ENCODE assay signal across 18 mouse cellular contexts in genomic region chr9:3350056-3350455, GRCm38 (mm10). TPM values are rescaled to one million over a fixed set of nuclear protein-coding genes. Genes with fewer than 3 reads are reported as not detected.
A peak's percentile ranks its signal among the peaks of the same experiment; 100 is the strongest.
DNase-seq lines count a peak whose midpoint lies in the region; ATAC-seq and TF ChIP-seq lines count a peak whose summit lies in the region.
"Had no signal": no experiment of that assay in that cellular context is flagged by ENCODE, and none has a peak within 500 bp of the region (broad histone marks: within the 10 kb centered on the region; RNA-seq: fewer than 3 reads in every experiment).

No protein-coding gene starts in this region.

- no peak for DNase-seq in kidney, postnatal 0 days (ENCODE audit: low spot score)
- DNase-seq in kidney, adult 2 months, result no peak
- DNase-seq in midbrain, postnatal 0 days (ENCODE audit: low spot score), result no peak
- no peak for DNase-seq in Patski (ENCODE audit: low read depth, low spot score)
- DNase-seq in splenic B cell, adult 2 months (ENCODE audit: low read depth, low spot score), result peak; percentile 24
- no peak for DNase-seq in frontal cortex, postnatal 10 days (ENCODE audit: low spot score in 2 of 2)
- DNase-seq in cerebellum, postnatal 36 days, result no peak
- DNase-seq: adrenal gland, adult 2 months; cerebellum, adult 8-10 months; embryo, embryonic 11 days; heart, adult 18-20 months; lung, postnatal 10 days; right cerebral cortex, postnatal 14 days; thymus, adult 18-20 months had no signal

- CTCF ChIA-PET in Patski (lab: Charles Lee), result interaction anchor here (0.9 to 1.4 kb wide), 2 partner anchors 16 to 20 kb away, joined by 3 to 4 read pairs; no protein-coding TSS in a partner anchor

- WGBS in kidney, postnatal 0 days, result 68% methylated on average over 1 of the region's 1 CpGs
- WGBS in kidney, adult 2 months, result 57% methylated on average over 1 of the region's 1 CpGs
- WGBS in midbrain, postnatal 0 days, result 82% methylated on average over 1 of the region's 1 CpGs
- WGBS in midbrain, embryonic 15.5 days, result 75% methylated on average over 1 of the region's 1 CpGs

- no peaks in the 10 kb centered on the region for H3K9me3 ChIP-seq in kidney, postnatal 0 days (replicated peaks; ENCODE audit: low read length)
- H3K9me3 ChIP-seq in midbrain, postnatal 0 days (ENCODE audit: low read length), result no peaks in the 10 kb centered on the region
- H3K9me3 ChIP-seq in midbrain, embryonic 15.5 days, result no peaks in the 10 kb centered on the region
- H3K9me3 ChIP-seq: midbrain, embryonic 10.5 days had no signal

- H3K4me2 ChIP-seq in kidney, postnatal 0 days (ENCODE audit: low read length), result no peak overlapping the region
- H3K4me2 ChIP-seq in midbrain, postnatal 0 days (ENCODE audit: low read depth, low read length, poor library complexity, severe bottlenecking), result no peak overlapping the region
- H3K4me2 ChIP-seq in midbrain, embryonic 15.5 days, result no peak overlapping the region

- in situ Hi-C loops in Patski (cut with MboI; ENCODE audit: low pct_unique_long_range_greater_than_20kb), result loop anchor here (5.0 kb wide), 1 partner anchor 167 kb away; no protein-coding TSS in a partner anchor

- H3K27me3 ChIP-seq in kidney, postnatal 0 days (ENCODE audit: insufficient read depth, low read length), result no peaks in the 10 kb centered on the region
- no peaks in the 10 kb centered on the region for H3K27me3 ChIP-seq in kidney, adult 2 months (replicated peaks; ENCODE audit: control insufficient read depth, insufficient read depth, low read length)
- H3K27me3 ChIP-seq in midbrain, postnatal 0 days (ENCODE audit: insufficient read depth, low read length), result no peaks in the 10 kb centered on the region
- no peaks in the 10 kb centered on the region for H3K27me3 ChIP-seq in midbrain, embryonic 15.5 days (replicated peaks)
- H3K27me3 ChIP-seq in Patski, result no peaks in the 10 kb centered on the region
- H3K27me3 ChIP-seq in splenic B cell, adult 2 months (ENCODE audit: control insufficient read depth, insufficient read depth, low read length, poor library complexity, severe bottlenecking), result no peaks in the 10 kb centered on the region

- ATAC-seq in kidney, postnatal 0 days (replicated peaks; ENCODE audit: low FRiP score, low read depth), result no peak
- ATAC-seq in midbrain, postnatal 0 days (ENCODE audit: low FRiP score), result no peak
- no peak for ATAC-seq in midbrain, embryonic 15.5 days (replicated peaks)
- ATAC-seq in Patski, result no peak
- ATAC-seq: forebrain, embryonic 14.5 days; hindbrain, embryonic 16.5 days had no signal

- no peak overlapping the region for H3K4me3 ChIP-seq in kidney, postnatal 0 days (replicated peaks; ENCODE audit: low read depth, low read length)
- H3K4me3 ChIP-seq in kidney, adult 2 months (ENCODE audit: insufficient read depth, low read depth, low read length), result no peak overlapping the region
- H3K4me3 ChIP-seq in midbrain, postnatal 0 days (ENCODE audit: low read depth, low read length), result no peak overlapping the region
- H3K4me3 ChIP-seq in midbrain, embryonic 15.5 days, result no peak overlapping the region
- H3K4me3 ChIP-seq: midbrain, embryonic 10.5 days had no signal

- peak; percentile 28; the same call in 1 of the 2 replicates for TF ChIP-seq CTCF in kidney, postnatal 0 days (IDR thresholded peaks at IDR 0.05; ENCODE audit: low read depth)
- TF ChIP-seq CTCF in kidney, adult 2 months (conservative IDR thresholded peaks at IDR 0.05; ENCODE audit: insufficient read depth, insufficient read length, low read depth, low read length), result no peak
- 0 out of 2 replicates have a peak, but pooled peaks have one; percentile 13 for TF ChIP-seq CTCF in midbrain, postnatal 0 days (IDR thresholded peaks at IDR 0.05)
- TF ChIP-seq CTCF in Patski (IDR thresholded peaks at IDR 0.05), result peak; percentile 55

- no peak overlapping the region for H3K9ac ChIP-seq in kidney, postnatal 0 days (ENCODE audit: low read depth, low read length)
- H3K9ac ChIP-seq in midbrain, postnatal 0 days (replicated peaks; ENCODE audit: low read length, poor library complexity, severe bottlenecking), result no peak overlapping the region
- H3K9ac ChIP-seq in midbrain, embryonic 15.5 days, result no peak overlapping the region

- POLR2A ChIA-PET in Patski (lab: Charles Lee), result no interaction called here

- peaks cover 20% of the 10 kb centered on the region for H3K36me3 ChIP-seq in kidney, postnatal 0 days (ENCODE audit: insufficient read depth, low read length)
- H3K36me3 ChIP-seq in kidney, adult 2 months (ENCODE audit: control insufficient read depth, insufficient read depth, low read length), result peaks cover 9% of the 10 kb centered on the region
- H3K36me3 ChIP-seq in midbrain, postnatal 0 days (ENCODE audit: insufficient read depth, low read length), result peaks cover 20% of the 10 kb centered on the region
- peaks cover 37% of the 10 kb centered on the region for H3K36me3 ChIP-seq in midbrain, embryonic 15.5 days (replicated peaks)
- H3K36me3 ChIP-seq in splenic B cell, adult 2 months (ENCODE audit: control insufficient read depth, insufficient read depth, low read length, poor library complexity, severe bottlenecking), result peaks cover 14% of the 10 kb centered on the region

- no peaks in the 10 kb centered on the region for H3K4me1 ChIP-seq in kidney, postnatal 0 days (replicated peaks; ENCODE audit: insufficient read depth, low read length)
- H3K4me1 ChIP-seq in kidney, adult 2 months (ENCODE audit: control insufficient read depth, insufficient read depth, low read length), result no peaks in the 10 kb centered on the region
- H3K4me1 ChIP-seq in midbrain, postnatal 0 days (ENCODE audit: insufficient read depth, low read length), result no peaks in the 10 kb centered on the region
- no peaks in the 10 kb centered on the region for H3K4me1 ChIP-seq in midbrain, embryonic 15.5 days
- H3K4me1 ChIP-seq: midbrain, embryonic 10.5 days had no signal

- TF ChIP-seq POLR2A in kidney, adult 2 months (IDR thresholded peaks at IDR 0.05; ENCODE audit: low read depth, low read length), result no peak

- no peak overlapping the region for H3K27ac ChIP-seq in kidney, postnatal 0 days
- H3K27ac ChIP-seq in kidney, adult 2 months (ENCODE audit: insufficient read depth, low read depth, low read length), result no peak overlapping the region
- no peak overlapping the region for H3K27ac ChIP-seq in midbrain, postnatal 0 days (ENCODE audit: low read depth, low read length)
- no peak overlapping the region for H3K27ac ChIP-seq in midbrain, embryonic 15.5 days
- H3K27ac ChIP-seq: midbrain, embryonic 10.5 days had no signal

RNA-seq across cellular contexts. Expression of gene Alkbh8, which starts 15.1 kb away (rescaled TPM):
- 15.9 and 18.3 TPM in 2 replicates for polyA plus RNA-seq in kidney, postnatal 0 days (2015; fragmentation: Nextera tagmentation; extraction: Ambion mirVana)
- 1.9 and 2.6 TPM in 2 replicates for polyA plus RNA-seq in kidney, adult 2 months (2012; rRNA removed)
- total RNA-seq in midbrain, postnatal 0 days (2014; rRNA removed), result 20.4 and 29.4 TPM in 2 replicates
- polyA plus RNA-seq in midbrain, postnatal 0 days (2015; fragmentation: Nextera tagmentation; extraction: Ambion mirVana), result 45.9 and 50.8 TPM in 2 replicates
- polyA plus RNA-seq in midbrain, embryonic 15.5 days (2015; fragmentation: Nextera tagmentation; extraction: Ambion mirVana), result 64.1 and 66.0 TPM in 2 replicates
- 17.8 TPM for polyA plus RNA-seq in Patski (2021)

RNA-seq across cellular contexts. Expression of gene Cwf19l2, which starts 53.3 kb away (rescaled TPM):
- polyA plus RNA-seq in kidney, postnatal 0 days (2015; fragmentation: Nextera tagmentation; extraction: Ambion mirVana), result 10.0 and 10.3 TPM in 2 replicates
- polyA plus RNA-seq in kidney, adult 2 months (2012; rRNA removed), result 0.58 and 1.2 TPM in 2 replicates
- total RNA-seq in midbrain, postnatal 0 days (2014; rRNA removed), result 7.9 and 8.4 TPM in 2 replicates
- polyA plus RNA-seq in midbrain, postnatal 0 days (2015; fragmentation: Nextera tagmentation; extraction: Ambion mirVana), result 7.6 and 8.3 TPM in 2 replicates
- 9.7 and 10.7 TPM in 2 replicates for polyA plus RNA-seq in midbrain, embryonic 15.5 days (2015; fragmentation: Nextera tagmentation; extraction: Ambion mirVana)
- 14.0 TPM for polyA plus RNA-seq in Patski (2021)
